Mouse (Mus musculus) gastrocnemius, postnatal 36 days (tissue): ENCODE measurements around the gene Pkig. TPM values are rescaled to one million over a fixed set of nuclear protein-coding genes. Genes with fewer than 3 reads are reported as not detected.
"Not testable (repeated sequence)": the region's sequence is repeated elsewhere in the genome, so short reads cannot be mapped to it uniquely, and the experiment has no call there.

Source experiments
- DNase-seq, 2 experiments: peaks; one replicate each; pipeline ENCODE4 v3.0.0; 2022
- intact Hi-C: fragments of 180-260 bp; cut with DNase I; formaldehyde crosslinking; loops from one replicate; pipeline ENCODE4 v1.15.1; 2025
- total RNA-seq, 2 experiments: library from RNA; stranded (reverse); gene quantifications; 2 replicates each; pipeline ENCODE4 v1.2.3; 2021

Pkig gene
- total RNA-seq, 2 experiments from 2014 or later: 80.1 to 98.9 TPM

DNA sequence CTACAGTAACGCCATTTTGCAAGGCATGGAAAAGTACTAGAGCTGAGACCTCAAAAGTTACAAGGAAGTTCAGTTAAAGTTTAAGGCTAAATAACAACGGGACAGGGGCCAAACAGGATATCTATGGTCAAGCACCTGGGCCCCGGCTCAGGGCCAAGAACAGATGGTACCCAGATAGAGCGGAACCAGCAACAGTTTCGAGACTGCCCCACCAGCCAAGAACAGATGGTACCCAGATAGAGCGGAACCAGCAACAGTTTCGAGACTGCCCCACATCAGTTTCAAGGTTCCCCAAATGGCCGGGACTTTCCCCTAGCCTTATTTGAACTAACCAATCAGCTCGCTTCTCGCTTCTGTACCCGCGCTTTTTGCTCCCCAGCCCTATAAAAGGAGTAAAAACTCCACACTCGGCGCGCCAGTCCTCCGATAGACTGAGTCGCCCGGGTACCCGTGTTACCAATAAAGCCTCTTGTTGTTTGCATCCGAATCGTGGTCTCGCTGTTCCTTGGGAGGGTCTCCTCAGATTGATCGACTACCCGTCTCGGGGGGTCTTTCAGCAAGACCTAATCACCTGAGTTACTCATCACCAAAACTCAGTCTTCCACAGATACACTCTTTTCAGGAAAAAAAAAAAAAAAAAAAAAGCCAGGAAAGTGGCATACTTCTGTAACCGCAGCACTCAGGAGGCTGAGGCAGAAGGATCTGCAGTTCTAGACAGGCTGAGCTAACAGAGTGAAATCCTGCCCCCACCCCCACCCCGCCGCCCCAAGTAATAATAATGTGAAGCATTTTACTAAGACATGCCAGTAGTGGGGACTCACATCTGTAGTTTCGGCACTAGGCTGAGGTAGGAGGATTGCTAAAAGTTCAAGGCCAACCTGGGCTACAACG is 15.3 kb upstream of the Pkig start:
- intact Hi-C loops: loop anchor here (5.0 kb wide), 1 partner anchor 41 kb away; the partner anchor contains the start of gene Ttpal

DNA sequence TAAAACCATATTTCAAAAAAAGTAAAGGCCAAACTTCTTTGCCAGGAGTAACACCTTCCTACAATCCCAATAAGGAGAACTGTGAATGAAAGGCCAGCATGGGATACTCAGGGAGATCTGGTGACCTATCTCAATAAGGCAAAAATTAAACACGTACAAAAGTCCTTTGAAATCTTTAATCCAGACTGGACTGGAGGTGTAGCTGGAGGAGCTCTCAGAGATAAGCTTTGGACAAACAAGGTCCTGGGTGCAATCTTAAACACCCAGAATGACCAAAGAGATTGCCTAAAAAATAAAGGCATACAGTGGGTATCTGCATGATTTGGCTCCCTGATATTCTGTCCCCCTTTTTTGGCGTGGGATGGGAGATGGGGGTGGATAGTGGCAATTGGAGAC is 14.6 kb upstream of the Pkig start:
- intact Hi-C loops: loop anchor here (5.0 kb wide), 1 partner anchor 41 kb away; the partner anchor contains the start of gene Ttpal
- no peak for DNase-seq

More for the DNA sequence above, 15.3 kb upstream of the Pkig start:
- peak; percentile 39 to 45 for DNase-seq

DNA sequence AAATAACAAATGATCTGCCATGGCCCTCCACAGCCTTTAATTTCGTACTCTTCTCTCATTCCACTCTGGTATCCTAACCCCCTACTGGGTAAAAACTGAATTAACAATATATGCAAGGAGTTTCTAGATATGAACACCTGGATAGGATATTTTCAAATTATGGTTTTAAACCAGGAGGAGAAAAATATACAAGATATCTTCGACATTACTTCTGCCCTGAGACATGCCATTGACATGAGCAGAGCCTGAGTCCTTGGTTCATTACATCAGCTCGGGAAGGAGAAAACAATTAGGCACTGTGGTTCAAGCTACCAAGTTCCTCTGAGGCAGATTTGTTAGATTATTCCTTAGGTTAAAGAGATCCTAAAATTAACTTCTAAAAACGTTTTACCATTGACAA is 14.1 kb upstream of the Pkig start:
- intact Hi-C loops: loop anchor here (2.0 to 5.0 kb wide), 2 partner anchors 42 to 75 kb away; partner anchors contain the start of gene Ttpal

DNA sequence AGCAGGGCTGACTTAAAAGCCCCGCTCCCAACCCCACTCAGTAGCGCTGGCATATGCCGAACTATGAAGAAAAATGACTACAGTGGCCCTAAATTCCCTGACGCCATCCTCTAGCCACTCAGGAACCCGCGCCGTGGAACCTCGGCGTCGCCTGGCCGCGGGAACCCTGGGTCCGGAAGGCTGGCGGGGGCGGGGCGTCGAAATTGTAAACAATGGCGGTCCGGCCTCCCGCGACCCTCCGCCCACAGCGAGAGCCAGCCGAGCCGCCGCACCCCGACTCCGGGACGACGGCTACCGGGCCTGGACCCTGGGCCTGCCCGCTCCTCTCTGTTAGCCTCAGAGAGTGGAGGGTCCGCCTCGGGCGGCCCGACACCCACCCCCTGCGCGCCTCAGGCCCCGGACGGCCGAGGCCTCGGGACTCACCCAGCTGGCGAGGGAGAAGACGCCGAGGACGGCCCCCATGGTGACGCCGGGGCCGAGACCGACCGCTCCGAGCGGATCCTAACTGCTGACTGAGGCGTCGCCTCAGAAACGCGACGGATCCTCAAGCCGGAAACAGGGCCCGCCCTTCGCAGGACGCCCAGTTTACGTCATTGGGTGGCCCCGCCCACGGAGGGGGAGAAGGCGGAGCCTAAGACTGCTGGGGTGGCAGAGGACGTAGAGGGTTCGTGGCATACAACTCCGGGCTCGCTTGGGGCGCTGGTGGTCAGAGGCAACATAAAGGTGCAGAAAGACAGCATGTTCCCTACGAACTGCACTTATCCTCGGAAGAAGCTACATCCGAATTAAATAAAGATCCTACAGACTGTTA is 13.4 kb upstream of the Pkig start, which contains the start of gene Serinc3:
Gene Serinc3, minus strand, starts transcription at position 557 of the 811 bp plus-strand sequence.
- peak; percentile 99 for DNase-seq
- intact Hi-C loops: loop anchor here (2.0 to 5.0 kb wide), 2 partner anchors 42 to 74 kb away; partner anchors contain the start of gene Ttpal

More for the DNA sequence above, 14.1 kb upstream of the Pkig start:
- DNase-seq: no peak

DNA sequence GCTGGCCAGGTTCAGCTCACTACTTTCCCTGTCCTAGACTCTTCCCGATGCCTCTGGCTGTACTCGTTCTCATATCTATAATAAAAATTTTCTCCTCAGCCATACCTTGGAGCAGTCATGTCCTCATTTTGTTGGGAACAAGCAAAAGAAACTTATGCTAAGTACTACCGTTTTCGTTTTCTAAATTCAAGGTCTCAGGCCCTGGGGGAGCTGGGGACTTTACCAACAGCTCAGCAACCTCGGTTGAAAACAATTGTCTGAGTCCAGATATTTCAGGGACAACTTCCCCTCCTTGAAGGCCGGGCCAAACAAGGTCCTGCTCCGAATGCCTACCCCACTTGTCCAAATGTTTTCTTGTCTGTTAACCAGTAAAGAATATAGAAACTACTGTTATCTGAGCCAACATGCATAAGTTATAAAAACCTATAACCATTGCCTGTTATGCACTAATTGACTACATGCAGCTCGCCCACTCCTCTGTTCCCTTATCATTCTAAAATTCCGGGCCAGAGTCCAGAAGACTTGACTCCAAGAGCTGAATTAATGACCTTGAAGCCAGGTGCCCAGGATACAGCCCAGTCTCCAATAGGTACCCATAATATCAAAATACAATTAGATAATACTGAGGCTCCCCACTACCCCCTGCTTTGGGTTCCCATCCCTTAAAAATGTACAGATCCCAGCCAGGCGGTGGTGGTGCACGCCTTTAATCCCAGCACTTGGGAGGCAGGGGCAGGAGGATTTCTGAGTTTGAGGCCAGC is 12.3 kb upstream of the Pkig start:
- intact Hi-C loops: loop anchor here (2.0 kb wide), 1 partner anchor 73 kb away; no protein-coding TSS in a partner anchor
- DNase-seq: no peak

DNA sequence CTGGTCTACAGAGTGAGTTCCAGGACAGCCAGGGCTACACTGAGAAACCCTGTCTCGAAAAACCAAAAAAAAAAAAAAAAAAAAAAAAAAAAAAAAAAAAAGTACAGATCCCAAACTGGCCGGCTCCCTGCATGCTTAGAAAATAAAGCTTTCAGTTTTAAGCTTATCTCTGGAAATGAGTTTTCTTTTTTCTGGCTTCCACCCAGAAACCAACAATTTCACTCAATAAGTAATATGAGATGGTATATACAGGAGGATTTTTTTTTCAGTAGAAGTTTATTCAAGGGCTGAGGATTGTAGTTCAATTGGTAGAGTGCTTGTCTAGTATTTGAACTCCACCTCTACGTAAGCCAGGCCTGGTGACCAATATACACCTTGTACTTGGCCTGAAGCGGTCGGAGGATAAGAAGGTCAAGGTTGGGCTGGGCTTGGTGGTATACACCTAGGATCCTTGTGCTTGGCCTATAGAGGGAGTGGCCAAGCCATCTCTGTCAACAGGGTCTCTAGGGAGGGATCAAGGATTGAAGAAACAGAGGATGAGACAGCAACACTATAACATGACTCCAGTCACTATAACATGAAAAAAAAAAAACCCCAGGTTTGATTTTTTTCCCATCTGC is 11.6 kb upstream of the Pkig start:
- intact Hi-C loops: no loop called here
- DNase-seq: no peak

DNA sequence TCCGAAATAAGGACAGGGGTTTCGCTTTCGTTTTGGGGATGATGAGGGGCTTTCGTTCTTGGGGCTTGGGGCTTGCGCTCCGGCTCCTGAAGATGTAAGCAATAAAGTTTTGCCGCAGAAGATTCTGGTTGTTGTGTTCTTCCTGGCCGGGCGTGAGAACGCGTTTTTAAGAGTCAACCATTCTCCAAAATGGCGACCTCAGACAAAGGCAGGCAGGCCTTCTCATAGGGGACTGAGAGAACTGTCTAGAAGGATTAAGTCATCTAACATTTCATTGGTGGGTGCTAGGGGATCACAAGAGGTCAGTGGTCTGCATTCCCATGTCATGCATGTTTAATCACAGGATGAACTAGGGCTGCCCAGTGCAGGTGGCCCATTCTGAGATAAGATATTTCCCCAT is 2.5 kb upstream of the Pkig start:
- DNase-seq: not testable (repeated sequence)
- intact Hi-C loops: loop anchor here (5.0 kb wide), 1 partner anchor 37 kb away; no protein-coding TSS in a partner anchor

DNA sequence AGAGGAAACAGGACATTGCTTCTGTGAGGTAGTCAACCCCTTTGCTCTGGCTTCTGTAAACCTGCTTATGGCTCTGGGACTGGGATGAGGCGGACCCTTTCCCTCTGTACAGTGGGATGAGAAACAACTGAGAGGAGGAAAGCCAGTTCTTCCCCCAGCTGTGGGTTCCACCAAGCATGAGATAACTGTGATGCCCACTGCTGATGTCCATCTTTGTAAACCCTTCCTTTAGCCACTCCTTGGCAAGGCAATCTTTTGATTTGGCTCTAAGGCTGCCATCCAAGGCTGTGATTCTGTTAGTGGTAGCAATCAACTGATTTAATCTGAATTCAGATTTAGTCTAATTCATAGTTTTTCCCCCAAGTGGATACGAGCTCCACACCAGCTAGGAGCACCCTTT is 700 bp upstream of the Pkig start:
- intact Hi-C loops: loop anchor here (5.0 kb wide), 1 partner anchor 35 kb away; no protein-coding TSS in a partner anchor
- DNase-seq: no peak

DNA sequence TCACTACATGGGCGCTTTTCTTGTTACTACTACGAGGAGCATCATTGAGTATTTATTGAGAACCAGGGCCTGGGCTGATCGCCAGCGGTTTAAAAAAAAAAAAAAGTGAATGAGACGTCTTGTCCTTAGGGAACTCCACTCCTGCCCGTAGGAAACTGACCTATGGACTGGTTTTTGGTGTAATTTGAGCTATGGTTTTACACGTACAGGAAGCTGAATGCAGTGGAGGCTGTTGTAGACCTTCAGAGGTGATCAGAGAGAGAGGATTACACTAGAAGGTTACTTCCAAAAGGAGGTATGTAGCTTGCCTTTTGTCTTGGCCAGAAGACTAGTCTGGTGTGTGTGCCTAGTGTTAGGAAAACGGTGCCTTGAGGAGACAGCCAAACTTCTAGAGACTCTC is 755 bp downstream of the Pkig start:
- intact Hi-C loops: loop anchor here (2.0 to 5.0 kb wide), 3 partner anchors 33 to 60 kb away; partner anchors contain the start of gene Ttpal
- no peak for DNase-seq

DNA sequence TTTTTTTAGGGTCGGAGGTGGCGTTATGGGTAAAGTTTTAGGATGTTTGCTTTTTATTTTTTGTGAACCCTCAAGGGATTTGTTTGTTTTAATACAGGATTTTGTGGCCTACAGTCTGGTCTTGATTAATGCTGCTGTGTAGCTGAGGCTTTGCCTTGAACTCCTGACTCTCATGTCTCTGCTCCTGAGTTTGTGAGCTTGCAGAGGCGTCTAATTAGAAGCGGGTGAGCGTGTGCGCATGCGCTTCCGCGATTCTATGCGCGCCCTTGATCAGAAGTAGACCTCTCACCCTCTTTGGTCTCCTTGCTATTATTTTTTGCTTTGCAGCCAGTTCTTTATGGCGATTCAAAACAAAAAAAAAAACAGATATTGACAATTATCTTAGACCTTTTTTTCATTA is 1.2 kb downstream of the Pkig start:
- intact Hi-C loops: loop anchor here (2.0 to 5.0 kb wide), 3 partner anchors 33 to 59 kb away; partner anchors contain the start of gene Ttpal
- no peak for DNase-seq

DNA sequence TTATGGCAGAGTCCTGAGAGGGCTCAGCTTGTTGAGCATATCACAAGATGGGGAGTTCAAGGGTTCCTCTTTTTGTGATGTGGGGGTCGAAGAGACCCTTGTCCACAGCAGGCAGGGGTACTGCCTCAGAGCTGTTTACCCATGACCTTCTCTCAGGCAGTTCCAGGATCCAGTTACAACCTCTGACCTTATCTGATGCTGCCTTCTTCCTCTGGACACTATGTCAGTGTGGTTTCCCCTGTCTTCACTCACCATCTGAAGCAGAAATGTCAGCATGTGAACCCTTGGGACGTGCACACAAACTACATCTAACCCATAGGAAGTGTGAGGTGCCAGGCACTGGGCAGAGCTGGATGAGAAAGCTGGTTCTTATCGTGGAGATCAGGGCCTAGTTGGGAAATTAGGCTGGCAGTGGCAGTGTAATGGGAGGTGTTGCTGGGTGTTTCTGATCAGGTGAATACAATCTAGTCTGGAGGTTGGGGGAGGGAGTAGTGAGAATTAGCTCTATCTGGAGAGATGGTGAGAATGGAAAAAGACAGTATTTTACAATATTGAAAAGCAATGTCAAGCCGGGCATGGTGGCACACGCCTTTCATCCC is 2.0 kb downstream of the Pkig start:
- intact Hi-C loops: loop anchor here (10.0 kb wide), 1 partner anchor 175 kb away; no protein-coding TSS in a partner anchor

DNA sequence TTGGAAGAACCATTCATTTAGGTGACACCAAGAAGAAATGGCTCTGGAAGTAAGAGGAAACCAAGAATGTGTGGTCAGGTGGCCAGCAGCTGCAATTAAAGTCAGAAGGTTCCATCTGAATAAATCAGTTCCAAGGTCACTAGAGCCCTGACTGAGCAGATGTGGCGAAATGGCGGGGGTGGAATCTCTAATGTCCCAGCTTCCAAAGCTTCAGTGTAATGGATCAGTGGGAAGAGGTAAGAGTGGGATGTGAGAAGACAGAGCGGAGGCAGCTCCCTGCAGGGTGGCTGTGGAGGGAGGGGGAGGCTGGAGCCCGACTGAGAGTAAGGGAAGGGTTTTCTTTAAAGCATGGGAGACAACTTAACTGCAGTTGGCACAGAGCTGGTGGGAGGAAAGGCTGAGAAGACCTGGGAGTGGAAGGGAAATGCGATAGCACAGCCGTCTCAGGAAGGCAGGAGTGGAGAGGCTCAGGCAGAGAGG is 3.2 kb downstream of the Pkig start:
- DNase-seq: no peak
- intact Hi-C loops: loop anchor here (10.0 kb wide), 1 partner anchor 173 kb away; no protein-coding TSS in a partner anchor

More for the DNA sequence above, 2.0 kb downstream of the Pkig start:
- DNase-seq: no peak

DNA sequence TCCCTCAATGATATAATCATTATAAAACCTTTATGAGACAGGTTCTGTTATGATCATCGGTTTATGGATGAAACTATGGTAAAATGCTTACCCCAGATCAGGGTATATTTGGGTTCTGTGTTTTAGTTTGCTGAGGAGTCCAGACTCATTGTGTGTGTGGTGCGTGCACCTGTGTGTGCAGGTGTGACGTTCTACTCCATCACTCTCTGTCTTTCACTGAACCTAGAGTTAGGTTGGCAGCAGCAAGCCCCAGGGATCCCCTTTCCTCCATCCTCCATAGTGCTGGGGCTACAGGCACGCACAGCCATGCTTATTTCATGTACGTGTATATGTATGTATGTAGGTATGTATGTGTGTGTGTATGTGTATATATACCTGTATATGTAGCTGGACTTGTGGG is 3.9 kb downstream of the Pkig start:
- intact Hi-C loops: loop anchor here (10.0 kb wide), 1 partner anchor 173 kb away; no protein-coding TSS in a partner anchor

DNA sequence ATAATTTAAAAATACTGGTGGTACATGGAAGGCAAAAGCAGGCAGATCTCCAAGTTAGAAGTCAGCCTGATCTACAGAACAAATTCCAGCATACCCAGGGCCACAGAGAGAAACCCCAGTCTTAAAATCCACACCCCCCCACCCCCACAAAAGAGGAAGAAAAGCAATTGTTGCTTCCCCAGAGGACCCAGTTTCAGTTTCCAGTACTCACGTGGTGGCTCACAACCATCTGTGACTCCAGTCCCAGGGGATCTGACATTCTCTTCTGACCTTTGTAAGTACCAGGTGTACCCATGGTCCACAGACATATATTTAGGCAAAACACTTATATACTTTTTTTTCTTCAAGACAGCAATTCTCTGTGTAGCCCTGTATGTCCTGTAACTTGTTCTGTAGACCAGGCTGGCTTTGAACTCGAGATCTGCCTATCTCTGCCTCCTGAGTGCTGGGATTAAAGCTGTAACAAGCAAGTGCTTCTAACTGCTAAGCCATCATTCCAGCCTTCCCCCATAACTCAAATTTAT is 4.6 kb downstream of the Pkig start:
- DNase-seq: no peak
- intact Hi-C loops: loop anchor here (10.0 kb wide), 1 partner anchor 172 kb away; no protein-coding TSS in a partner anchor

More for the DNA sequence above, 3.9 kb downstream of the Pkig start:
- DNase-seq: no peak

DNA sequence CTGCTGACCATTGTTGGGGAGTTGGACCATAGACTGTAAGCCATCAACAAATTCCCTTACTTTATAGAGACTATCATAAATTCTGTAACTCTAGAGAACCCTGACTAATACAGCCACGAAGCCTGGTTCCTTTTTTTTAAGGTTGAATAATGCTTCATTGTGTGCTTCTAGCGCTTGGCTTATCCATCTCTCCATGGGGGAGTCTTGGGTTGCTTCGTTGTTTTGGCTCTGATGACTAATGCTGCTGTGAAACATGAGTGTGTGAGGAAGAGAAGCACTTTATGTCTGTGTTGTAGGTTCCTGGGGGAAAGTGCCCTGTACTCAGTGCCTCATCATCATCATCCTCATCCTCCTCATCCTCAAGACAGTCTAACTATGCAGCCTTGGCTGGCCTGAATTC is 5.7 kb downstream of the Pkig start:
- intact Hi-C loops: loop anchor here (10.0 kb wide), 1 partner anchor 171 kb away; no protein-coding TSS in a partner anchor
- no peak for DNase-seq

DNA sequence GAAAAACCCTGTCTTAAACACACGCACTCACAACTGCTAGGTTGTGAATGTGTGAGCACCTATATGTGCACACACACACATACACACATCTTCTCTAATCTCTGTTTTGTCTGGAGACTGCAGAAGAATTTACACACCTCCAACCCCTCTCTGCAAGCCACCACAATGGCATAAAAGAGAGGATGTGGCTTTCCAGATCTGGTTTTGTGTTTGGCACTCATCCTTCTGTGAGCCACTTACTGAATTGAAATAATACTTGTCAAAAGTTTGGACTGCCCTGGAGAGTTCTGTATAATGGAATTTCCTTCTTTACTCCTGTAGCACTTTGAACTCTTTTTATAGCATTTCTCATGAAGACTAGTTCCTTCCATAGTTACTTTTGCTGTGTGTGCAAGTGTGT is 8.9 kb downstream of the Pkig start:
- DNase-seq: no peak
- intact Hi-C loops: loop anchor here (10.0 kb wide), 1 partner anchor 168 kb away; no protein-coding TSS in a partner anchor

DNA sequence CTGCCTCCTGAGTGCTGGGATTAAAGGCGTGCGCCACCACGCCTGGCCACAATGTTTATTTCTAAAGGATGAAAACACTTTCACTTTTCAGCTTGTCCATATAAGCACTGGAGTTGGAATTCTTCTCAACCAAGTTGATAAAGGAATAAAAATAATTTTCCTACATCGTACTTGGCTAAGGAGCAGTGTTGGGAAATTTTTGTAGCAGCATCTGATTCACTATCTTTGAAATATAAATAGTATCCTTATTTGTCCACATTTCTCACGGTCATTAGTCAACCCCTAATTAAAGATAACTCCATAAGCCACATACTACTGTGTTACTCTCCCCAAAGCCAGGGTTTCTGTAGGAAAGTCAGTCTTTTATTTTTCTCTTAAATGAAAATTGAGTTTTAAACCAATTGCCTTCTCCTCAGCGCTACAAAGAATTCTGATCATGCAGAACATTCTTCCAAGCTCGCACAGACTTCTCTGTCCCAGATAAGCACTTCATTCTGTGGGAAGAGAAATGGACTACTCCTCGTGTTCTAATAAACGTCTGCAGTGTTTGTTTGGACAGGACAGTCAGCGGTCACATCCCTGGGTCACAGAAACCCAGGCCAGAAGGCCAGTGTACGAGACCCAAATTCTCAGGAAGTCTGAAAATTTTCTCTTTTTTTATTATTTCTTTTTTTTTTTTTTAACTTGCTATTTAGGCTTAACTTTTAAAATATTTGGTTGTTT is 12.8 kb downstream of the Pkig start:
- intact Hi-C loops: no loop called here
- no peak for DNase-seq
